Mouse (Mus musculus) liver, embryonic 14.5 days (tissue): ENCODE measurements around the gene Fndc3a. TPM values are rescaled to one million over a fixed set of nuclear protein-coding genes. Genes with fewer than 3 reads are reported as not detected.

Experiments
- ATAC-seq: fragments of 200-750 bp; cut with Nextera tagmentation; 2 replicates; pipeline ENCODE4 v1.8.0; 2017; ENCODE audit warnings: moderate number of reproducible peaks, mild to moderate bottlenecking, moderate library complexity; ENCODE audit not compliant: insufficient read depth
- DNase-seq, 3 experiments: peaks; one replicate each; pipeline ENCODE4 v3.0.0-alpha.2; 2012 to 2013; ENCODE audit warnings: low read depth in 3 of 3, low spot score in 3 of 3
- H3K27ac ChIP-seq: fragments of 300-500 bp; sonication (generic); 2 replicates; pipeline ENCODE4 v1.5.1; 2014; ENCODE audit warnings: moderate library complexity, mild to moderate bottlenecking, control low read depth, inconsistent platforms
- H3K27me3 ChIP-seq: fragments of 300-500 bp; sonication (generic); 2 replicates; pipeline ENCODE4 v1.6.1; 2014; ENCODE audit warnings: mild to moderate bottlenecking, low read length, moderate library complexity; ENCODE audit not compliant: control insufficient read depth, insufficient read depth
- H3K36me3 ChIP-seq: fragments of 300-500 bp; sonication (generic); replicated peaks from 2 replicates; pipeline ENCODE4 v1.6.1; 2014; ENCODE audit warnings: low read depth; ENCODE audit not compliant: control insufficient read depth, insufficient read depth
- H3K4me1 ChIP-seq, 2 experiments: fragments of 200-500 bp in 1 of 2; fragments of 300-500 bp in 1 of 2; sonication (generic) in 1 of 2; replicated peaks; 2 replicates each; pipeline ENCODE4 v1.6.1; 2012 to 2014; ENCODE audit warnings: antibody characterized with exemption in 1 of 2, inconsistent platforms in 1 of 2, low read length in 1 of 2; ENCODE audit not compliant: control insufficient read depth in 2 of 2, insufficient read depth in 2 of 2
- H3K4me2 ChIP-seq: fragments of 300-500 bp; sonication (generic); 2 replicates; pipeline ENCODE4 v1.6.1; 2014; ENCODE audit warnings: low read depth, mild to moderate bottlenecking, control low read depth, moderate library complexity
- H3K4me3 ChIP-seq, 2 experiments: fragments of 200-500 bp in 1 of 2; fragments of 300-500 bp in 1 of 2; sonication (generic) in 1 of 2; 2 replicates each; pipeline ENCODE4 v1.5.1; 2012 to 2014; ENCODE audit warnings: low read depth in 2 of 2, low read length in 2 of 2, mild to moderate bottlenecking in 2 of 2, control low read depth in 1 of 2, inconsistent platforms in 1 of 2, moderate library complexity in 1 of 2; ENCODE audit not compliant: insufficient read depth in 1 of 2
- H3K9ac ChIP-seq: fragments of 300-500 bp; sonication (generic); replicated peaks from 2 replicates; pipeline ENCODE4 v1.6.1; 2014; ENCODE audit warnings: mild to moderate bottlenecking, control low read depth, moderate library complexity
- H3K9me3 ChIP-seq: fragments of 300-500 bp; sonication (generic); 2 replicates; pipeline ENCODE4 v1.6.1; 2016; ENCODE audit warnings: low read length, mixed read lengths; ENCODE audit not compliant: control insufficient read depth
- CTCF ChIP-seq: IDR thresholded peaks from 2 replicates; pipeline ENCODE4 v1.5.1; 2016; ENCODE audit warnings: antibody characterized with exemption, low read depth, control low read depth
- EP300 ChIP-seq: IDR thresholded peaks from 2 replicates; pipeline ENCODE4 v1.6.1; 2016; ENCODE audit warnings: antibody characterized with exemption, low read depth
- WGBS: fragments of 180-500 bp; shearing (Covaris S2); extraction: QIAGEN DNeasy Blood & Tissue Kit; methylation state at CpG from one replicate; pipeline ENCODE4 v1.1.7; 2014; ENCODE audit not compliant: insufficient replicate concordance; 5-methylcytosine and 5-hydroxymethylcytosine counted together
- polyA plus RNA-seq, 2 experiments: library from polyadenylated mRNA; depleted of rRNA in 1 of 2; stranded (reverse) in 1 of 2; unstranded in 1 of 2; fragments of >200 nt; fragmentation: Nextera tagmentation in 1 of 2; extraction: Ambion mirVana in 1 of 2; gene quantifications; 2 replicates each; pipeline versions ENCODE4 v1.2.1 to v1.2.3; 2012 to 2014

Fndc3a gene
- polyA plus RNA-seq, 2 experiments: 5.5 to 6.8 TPM

GRCm38 (mm10) chr14:72576283-72576682 lies 133.5 kb downstream of the Fndc3a start:
- ATAC-seq (no peak), DNase-seq (no peak)
- no peaks in the 10 kb centered on the region for H3K27me3 ChIP-seq
- H3K36me3 ChIP-seq: peaks cover 5% of the 10 kb centered on the region
- H3K4me3 ChIP-seq: no peak overlapping the region
- H3K4me2 ChIP-seq: no peak overlapping the region
- TF ChIP-seq EP300 (no peak), CTCF (no peak)
- no peak overlapping the region for H3K9ac ChIP-seq
- no peak overlapping the region for H3K27ac ChIP-seq
- no peaks in the 10 kb centered on the region for H3K9me3 ChIP-seq
- WGBS: 87% methylated on average over 3 of the region's 3 CpGs
- no peaks in the 10 kb centered on the region for H3K4me1 ChIP-seq

- no peaks in the 10 kb centered on the region; the same call in none of the 2 replicates for H3K36me3 ChIP-seq
- TF ChIP-seq EP300 (no peak), CTCF (no peak)
These were observed 145.9 kb downstream of the Fndc3a start for GRCm38 (mm10) chr14:72563941-72564340.

GRCm38 (mm10) chr14:72558795-72559194 lies 151.0 kb downstream of the Fndc3a start:
- H3K9ac ChIP-seq: no peak overlapping the region
- H3K9me3 ChIP-seq: no peaks in the 10 kb centered on the region
- no peaks in the 10 kb centered on the region for H3K27me3 ChIP-seq
- DNase-seq (no peak), ATAC-seq (no peak)
- H3K4me3 ChIP-seq: no peak overlapping the region
- WGBS: 51% methylated on average over 5 of the region's 5 CpGs
- peaks cover 5% of the 10 kb centered on the region for H3K36me3 ChIP-seq
- no peaks in the 10 kb centered on the region for H3K4me1 ChIP-seq
- H3K4me2 ChIP-seq: no peak overlapping the region
- no peak overlapping the region for H3K27ac ChIP-seq
- TF ChIP-seq CTCF: no peak
- TF ChIP-seq EP300: no peak

More at GRCm38 (mm10) chr14:72563941-72564340, 145.9 kb downstream of the Fndc3a start:
- no peak overlapping the region for H3K4me2 ChIP-seq
- H3K27ac ChIP-seq: no peak overlapping the region
- H3K27me3 ChIP-seq: no peaks in the 10 kb centered on the region
- H3K4me1 ChIP-seq: no peaks in the 10 kb centered on the region
- ATAC-seq (no peak), DNase-seq (peak in 2 of 3 experiments; percentile 4 to 9)
- WGBS: 57% methylated on average over 1 of the region's 1 CpGs
- H3K4me3 ChIP-seq: no peak overlapping the region
- no peak overlapping the region for H3K9ac ChIP-seq
- no peaks in the 10 kb centered on the region for H3K9me3 ChIP-seq

- Histone ChIP-seq H3K27me3 (no peaks in the 10 kb centered on the region), H3K9me3 (no peaks in the 10 kb centered on the region), H3K36me3 (peaks cover 5% of the 10 kb centered on the region), H3K27ac (no peak overlapping the region), H3K4me2 (no peak overlapping the region), H3K9ac (no peak overlapping the region), H3K4me3 (no peak overlapping the region), H3K4me1 (no peaks in the 10 kb centered on the region)
- 57% methylated on average over 1 of the region's 1 CpGs for WGBS
- peak; percentile 18; the same call in 1 of the 2 replicates for TF ChIP-seq CTCF
- TF ChIP-seq EP300: no peak
- ATAC-seq (no peak), DNase-seq (no peak)
These were observed 154.0 kb downstream of the Fndc3a start for GRCm38 (mm10) chr14:72555846-72556245.

- Histone ChIP-seq H3K4me1 (no peaks in the 10 kb centered on the region), H3K4me3 (no peak overlapping the region), H3K9me3 (no peaks in the 10 kb centered on the region), H3K27ac (no peak overlapping the region), H3K4me2 (no peak overlapping the region), H3K36me3 (no peaks in the 10 kb centered on the region; the same call in 1 of the 2 replicates), H3K9ac (no peak overlapping the region), H3K27me3 (peaks cover 12% of the 10 kb centered on the region)
- 72% methylated on average over 5 of the region's 5 CpGs for WGBS
- TF ChIP-seq EP300 (no peak), CTCF (no peak)
- no peak for ATAC-seq
- DNase-seq: no peak
These were observed 173.3 kb downstream of the Fndc3a start for GRCm38 (mm10) chr14:72536392-72537017.
